Mouse (Mus musculus): Measurements from ENCODE around the gene Alyref. TPM values are rescaled to one million over a fixed set of nuclear protein-coding genes. Genes with fewer than 3 reads are reported as not detected.
A peak's percentile ranks its signal among the peaks of the same experiment; 100 is the strongest.

Gene Alyref
- total and polyA plus RNA-seq, 3 experiments: 122 to 505 (median 280) TPM

DNA sequence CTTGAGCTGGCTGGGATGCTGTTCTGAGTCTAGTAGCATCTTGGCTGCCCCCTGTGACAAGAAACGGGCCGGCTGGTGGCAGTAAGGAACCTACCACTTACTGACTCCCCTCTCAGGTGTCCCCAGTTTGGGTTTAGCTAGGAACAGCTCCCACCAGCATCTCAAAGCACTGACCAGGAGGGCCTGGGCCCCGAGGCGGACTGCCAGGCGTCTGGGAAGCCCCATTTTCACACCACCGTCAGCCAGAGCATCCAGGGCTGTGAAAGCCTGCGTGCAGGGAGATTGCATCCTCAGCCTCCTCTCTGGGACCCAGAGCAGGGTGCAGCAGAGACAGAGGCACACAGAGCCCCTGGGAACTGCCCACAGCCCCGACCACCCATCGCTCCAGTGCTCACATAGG lies 43.1 kb upstream of the Alyref start:
- Histone ChIP-seq H3K9me3 (replicated peaks) (no peaks in the 10 kb centered on the region), H3K36me3 (replicated peaks) (peaks cover 28% of the 10 kb centered on the region), H3K4me3 (ENCODE audit: low read depth, low read length) (no peak overlapping the region), H3K4me1 (ENCODE audit: insufficient read depth, low read depth, low read length) (peaks cover 30% of the 10 kb centered on the region), H3K27me3 (ENCODE audit: insufficient read depth, low read length) (peaks cover 20% of the 10 kb centered on the region; the same call in 1 of the 2 replicates)
- ATAC-seq (ENCODE audit: extremely low read depth, insufficient number of reproducible peaks, low FRiP score, poor library complexity, severe bottlenecking) (no peak), DNase-seq (ENCODE audit: low spot score) (no peak)
- TF ChIP-seq CTCF (IDR thresholded peaks at IDR 0.05; ENCODE audit: low read depth, low read length) (no peak), TAL1 (conservative IDR thresholded peaks at IDR 0.05; ENCODE audit: low read depth, low read length) (no peak), GATA1 (IDR thresholded peaks at IDR 0.05; ENCODE audit: borderline replicate concordance, low read length) (no peak), POLR2AphosphoS5 (IDR thresholded peaks at IDR 0.05; ENCODE audit: insufficient replicate concordance, low read depth, low read length) (no peak), GATA2 (IDR thresholded peaks at IDR 0.05; ENCODE audit: borderline replicate concordance, low read depth, low read length) (no peak)

DNA sequence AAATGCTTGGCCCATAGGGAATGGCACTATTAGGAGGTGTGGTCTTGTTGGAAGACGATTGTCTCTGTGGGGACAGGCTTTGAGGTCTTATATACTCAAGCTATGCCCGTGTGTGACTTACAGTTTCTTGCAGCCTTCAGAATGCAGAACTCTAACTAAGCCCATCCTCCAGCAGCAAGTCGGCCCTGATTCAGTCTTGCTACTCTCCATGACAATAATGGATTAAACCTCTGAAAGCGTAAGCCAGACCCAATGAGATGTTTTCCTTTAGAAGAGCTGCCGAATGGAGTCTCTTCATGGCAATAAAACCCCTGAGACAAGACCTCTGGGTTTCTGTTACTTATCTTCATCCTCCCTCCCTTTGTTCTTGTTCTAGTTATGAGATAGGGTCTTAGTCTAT lies 36.6 kb upstream of the Alyref start:
- peaks cover 50% of the 10 kb centered on the region for H3K4me1 ChIP-seq (ENCODE audit: insufficient read depth, low read depth, low read length)
- DNase-seq (ENCODE audit: low spot score): no peak
- H3K27me3 ChIP-seq (ENCODE audit: insufficient read depth, low read length): no peaks in the 10 kb centered on the region
- TF ChIP-seq GATA2 (IDR thresholded peaks at IDR 0.05; ENCODE audit: borderline replicate concordance, low read depth, low read length) (no peak), TAL1 (conservative IDR thresholded peaks at IDR 0.05; ENCODE audit: low read depth, low read length) (no peak), POLR2AphosphoS5 (IDR thresholded peaks at IDR 0.05; ENCODE audit: insufficient replicate concordance, low read depth, low read length) (no peak), CTCF (IDR thresholded peaks at IDR 0.05; ENCODE audit: low read depth, low read length) (no peak), GATA1 (IDR thresholded peaks at IDR 0.05; ENCODE audit: borderline replicate concordance, low read length) (no peak)
- ATAC-seq (ENCODE audit: extremely low read depth, insufficient number of reproducible peaks, low FRiP score, poor library complexity, severe bottlenecking): no peak
- H3K9me3 ChIP-seq (replicated peaks): 0 out of 2 replicates have a peak, but pooled peaks cover 2% of the 10 kb centered on the region
- peaks cover 36% of the 10 kb centered on the region for H3K36me3 ChIP-seq (replicated peaks)
- no peak overlapping the region for H3K4me3 ChIP-seq (ENCODE audit: low read depth, low read length)

DNA sequence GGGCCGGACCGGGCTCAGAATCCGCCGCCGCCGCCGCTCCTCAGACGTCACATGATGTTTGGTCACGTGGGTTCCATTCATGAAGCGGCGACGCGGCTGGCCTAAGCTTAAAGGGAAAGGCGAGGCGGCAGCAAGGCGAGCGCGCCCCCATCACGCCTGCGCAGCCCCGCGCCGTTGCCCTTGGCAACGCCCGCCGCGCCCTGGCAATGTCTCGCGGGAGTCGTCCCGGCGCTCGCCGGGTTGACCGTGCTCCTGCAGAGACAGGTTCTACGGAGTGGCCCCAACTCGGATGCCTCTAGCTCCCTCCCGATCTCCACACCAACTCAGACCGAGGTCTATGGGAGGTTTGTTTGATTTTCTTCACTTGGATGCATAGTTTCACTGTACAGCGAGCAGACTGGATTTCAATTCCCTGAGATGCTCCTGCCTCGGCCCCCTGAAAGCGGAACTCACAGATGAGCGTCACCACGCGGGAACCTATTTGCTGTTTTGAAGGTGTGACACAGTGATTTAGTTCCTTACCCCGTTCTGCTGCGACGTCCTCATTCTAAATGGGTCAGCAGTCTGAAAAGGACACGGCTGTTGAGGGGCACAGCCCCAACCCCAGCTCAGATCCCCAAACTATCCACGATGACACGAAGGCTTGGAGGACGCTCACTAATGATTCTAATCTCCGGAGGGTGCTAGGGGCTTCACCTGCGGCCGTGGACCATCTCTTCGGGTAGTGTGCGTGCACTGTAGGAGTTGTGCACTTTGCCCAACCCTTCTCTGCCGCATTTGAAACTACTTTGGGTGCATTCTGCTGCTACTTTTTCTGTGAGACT lies 35.6 kb upstream of the Alyref start, which contains the start of gene Mafg:
Mafg (minus strand) TSS at position 81 of the 824 bp plus-strand sequence.
- Histone ChIP-seq H3K27me3 (ENCODE audit: insufficient read depth, low read length) (no peaks in the 10 kb centered on the region), H3K9me3 (replicated peaks) (0 out of 2 replicates have a peak, but pooled peaks cover 2% of the 10 kb centered on the region)
- DNase-seq (ENCODE audit: low spot score): peak; percentile 93

DNA sequence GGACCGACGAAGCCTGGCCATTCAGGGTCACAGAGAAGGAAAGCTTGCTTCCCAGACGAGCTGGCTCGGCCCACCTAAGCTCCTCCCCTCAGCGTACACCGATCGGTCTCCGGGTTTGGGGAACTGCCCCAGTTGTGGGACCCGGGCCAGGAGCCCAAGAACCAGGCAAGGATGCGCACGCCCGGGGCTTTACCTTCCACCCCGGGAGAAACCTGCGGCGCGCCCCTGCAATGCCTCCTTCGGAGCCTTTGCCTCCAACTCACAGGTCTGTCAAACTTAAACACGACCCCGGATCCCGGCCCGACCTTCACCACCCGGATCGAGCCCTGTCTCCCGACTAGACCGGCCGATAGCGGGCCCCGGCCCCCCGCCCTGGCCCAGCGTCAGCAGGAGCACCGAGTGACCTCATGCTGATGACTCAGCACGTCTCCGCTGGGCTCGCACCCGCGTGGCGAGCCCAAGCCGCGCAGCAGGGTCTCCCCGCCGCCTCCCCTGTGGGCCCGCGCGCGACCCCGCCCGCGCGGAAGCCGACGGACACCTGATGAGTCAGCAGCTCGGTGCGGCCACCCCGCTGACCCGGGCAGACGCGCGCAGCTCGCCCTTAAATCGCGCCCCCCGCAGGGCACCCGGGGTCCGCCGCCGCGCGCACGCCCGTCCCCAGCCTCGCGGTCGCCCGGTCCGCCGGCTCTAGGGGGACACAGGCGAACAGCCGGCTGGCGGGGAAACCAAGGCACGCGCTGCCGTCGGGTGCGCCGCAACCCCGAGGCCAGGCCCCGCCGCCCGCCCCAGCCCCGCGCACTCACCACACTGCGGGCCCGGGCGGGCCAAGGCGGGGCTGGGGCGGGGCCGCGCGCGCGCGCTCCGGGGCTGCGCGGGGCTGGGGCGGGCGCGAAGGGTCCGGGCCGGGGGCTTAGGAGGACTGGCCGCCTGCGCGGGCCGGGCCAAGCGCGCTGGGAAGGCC lies 34.7 kb upstream of the Alyref start:
- peaks cover 67% of the 10 kb centered on the region for H3K4me1 ChIP-seq (ENCODE audit: insufficient read depth, low read depth, low read length)

More for the DNA sequence above, 35.6 kb upstream of the Alyref start, which contains the start of gene Mafg:
- TF ChIP-seq CTCF (IDR thresholded peaks at IDR 0.05; ENCODE audit: low read depth, low read length) (no peak), TAL1 (conservative IDR thresholded peaks at IDR 0.05; ENCODE audit: low read depth, low read length) (no peak), GATA2 (IDR thresholded peaks at IDR 0.05; ENCODE audit: borderline replicate concordance, low read depth, low read length) (no peak), POLR2AphosphoS5 (IDR thresholded peaks at IDR 0.05; ENCODE audit: insufficient replicate concordance, low read depth, low read length) (no peak), GATA1 (IDR thresholded peaks at IDR 0.05; ENCODE audit: borderline replicate concordance, low read length) (no peak)
- Histone ChIP-seq H3K4me3 (ENCODE audit: low read depth, low read length) (peak within 1 kb of the TSS; percentile 86), H3K4me1 (ENCODE audit: insufficient read depth, low read depth, low read length) (peaks cover 61% of the 10 kb centered on the region), H3K36me3 (replicated peaks) (peaks cover 41% of the 10 kb centered on the region)
- ATAC-seq (ENCODE audit: extremely low read depth, insufficient number of reproducible peaks, low FRiP score, poor library complexity, severe bottlenecking): peak; percentile 37; the same call in 1 of the 2 replicates

DNA sequence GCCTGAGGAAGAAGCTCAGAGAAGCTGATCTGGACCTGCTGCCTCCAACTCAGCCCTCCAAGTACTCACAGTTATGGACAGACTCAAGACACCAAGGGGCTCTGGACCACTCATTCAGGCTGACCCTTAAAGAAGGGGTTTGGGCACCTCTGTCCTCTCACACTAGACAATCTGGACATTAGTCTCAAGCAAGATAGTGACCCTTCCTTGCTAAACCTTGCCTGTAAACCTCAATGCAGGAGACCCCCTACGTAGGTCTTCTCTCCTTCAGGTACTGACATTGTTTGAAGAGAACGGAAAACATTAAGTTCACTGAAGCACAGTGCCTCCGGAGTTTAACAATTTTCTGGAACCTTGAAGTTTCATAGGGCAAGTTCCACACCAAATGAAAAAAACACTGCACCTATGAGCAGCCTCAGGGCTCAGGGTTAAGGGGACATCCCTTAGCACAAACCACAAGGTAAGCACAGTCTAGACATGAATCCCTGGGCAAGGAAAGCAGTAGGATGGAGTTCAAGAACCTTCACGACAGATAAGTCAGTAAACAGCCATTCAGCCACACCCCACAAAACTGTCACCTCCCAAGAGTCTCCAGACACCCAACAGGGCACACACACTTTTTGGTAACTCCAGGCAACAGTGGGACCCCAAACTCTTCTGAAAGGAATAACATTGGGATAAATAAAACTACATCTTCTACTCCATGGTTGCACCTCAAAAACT lies 33.7 kb upstream of the Alyref start:
- DNase-seq (ENCODE audit: low spot score): no peak
- Histone ChIP-seq H3K9me3 (replicated peaks) (0 out of 2 replicates have a peak, but pooled peaks cover 2% of the 10 kb centered on the region), H3K4me3 (ENCODE audit: low read depth, low read length) (peak overlapping the region; percentile 86), H3K36me3 (replicated peaks) (peaks cover 49% of the 10 kb centered on the region), H3K4me1 (ENCODE audit: insufficient read depth, low read depth, low read length) (peaks cover 76% of the 10 kb centered on the region), H3K27me3 (ENCODE audit: insufficient read depth, low read length) (no peaks in the 10 kb centered on the region)
- no peak for ATAC-seq (ENCODE audit: extremely low read depth, insufficient number of reproducible peaks, low FRiP score, poor library complexity, severe bottlenecking)
- no peak for TF ChIP-seq GATA2 (IDR thresholded peaks at IDR 0.05; ENCODE audit: borderline replicate concordance, low read depth, low read length)
- no peak for TF ChIP-seq POLR2AphosphoS5 (IDR thresholded peaks at IDR 0.05; ENCODE audit: insufficient replicate concordance, low read depth, low read length)
- no peak for TF ChIP-seq GATA1 (IDR thresholded peaks at IDR 0.05; ENCODE audit: borderline replicate concordance, low read length)
- no peak for TF ChIP-seq TAL1 (conservative IDR thresholded peaks at IDR 0.05; ENCODE audit: low read depth, low read length)
- no peak for TF ChIP-seq CTCF (IDR thresholded peaks at IDR 0.05; ENCODE audit: low read depth, low read length)

More for the DNA sequence above, 34.7 kb upstream of the Alyref start:
- DNase-seq (ENCODE audit: low spot score): peak; percentile 85
- TF ChIP-seq GATA2 (IDR thresholded peaks at IDR 0.05; ENCODE audit: borderline replicate concordance, low read depth, low read length): no peak
- no peak for TF ChIP-seq POLR2AphosphoS5 (IDR thresholded peaks at IDR 0.05; ENCODE audit: insufficient replicate concordance, low read depth, low read length)
- H3K36me3 ChIP-seq (replicated peaks): peaks cover 47% of the 10 kb centered on the region
- H3K27me3 ChIP-seq (ENCODE audit: insufficient read depth, low read length): no peaks in the 10 kb centered on the region
- peak; percentile 36; the same call in 1 of the 2 replicates for ATAC-seq (ENCODE audit: extremely low read depth, insufficient number of reproducible peaks, low FRiP score, poor library complexity, severe bottlenecking)
- H3K4me3 ChIP-seq (ENCODE audit: low read depth, low read length): peak overlapping the region; percentile 86
- 0 out of 2 replicates have a peak, but pooled peaks cover 2% of the 10 kb centered on the region for H3K9me3 ChIP-seq (replicated peaks)
